Mouse (Mus musculus) kidney, postnatal 25 days (tissue): ENCODE measurements around the gene Scn8a.
A peak's percentile ranks its signal among the peaks of the same experiment; 100 is the strongest.

Experiments used
- DNase-seq, 2 experiments: peaks; one replicate each; pipeline ENCODE4 v3.0.0; 2021; ENCODE audit warnings: mixed read lengths in 2 of 2

Scn8a gene

GRCm38 (mm10) chr15:100881385-100881784 is 11.7 kb downstream of the Scn8a start:
- DNase-seq = no peak

- DNase-seq = no peak
These were observed 14.8 kb downstream of the Scn8a start for GRCm38 (mm10) chr15:100884481-100884880.

GRCm38 (mm10) chr15:100891962-100892361 is 22.3 kb downstream of the Scn8a start:
- DNase-seq = no peak

GRCm38 (mm10) chr15:100896502-100896901 is 26.8 kb downstream of the Scn8a start:
- no peak for DNase-seq

GRCm38 (mm10) chr15:100903811-100904210 is 34.2 kb downstream of the Scn8a start:
- no peak for DNase-seq

GRCm38 (mm10) chr15:100905006-100905405 is 35.3 kb downstream of the Scn8a start:
- DNase-seq = no peak

GRCm38 (mm10) chr15:100905751-100906150 is 36.1 kb downstream of the Scn8a start:
- no peak for DNase-seq

- no peak for DNase-seq
These were observed 39.2 kb downstream of the Scn8a start for GRCm38 (mm10) chr15:100908817-100909216.

- no peak for DNase-seq
These were observed 40.1 kb downstream of the Scn8a start for GRCm38 (mm10) chr15:100909734-100910163.

GRCm38 (mm10) chr15:100910381-100910841 is 40.8 kb downstream of the Scn8a start:
- DNase-seq = no peak

GRCm38 (mm10) chr15:100912676-100913266 is 43.1 kb downstream of the Scn8a start:
- no peak for DNase-seq

GRCm38 (mm10) chr15:100914734-100915242 is 45.1 kb downstream of the Scn8a start:
- DNase-seq = peak; percentile 27 to 56

- no peak for DNase-seq
These were observed 48.4 kb downstream of the Scn8a start for GRCm38 (mm10) chr15:100918046-100918445.

GRCm38 (mm10) chr15:100922210-100922609 is 52.6 kb downstream of the Scn8a start:
- DNase-seq = no peak

- peak in 1 of 2 experiments; percentile 11 for DNase-seq
These were observed 53.8 kb downstream of the Scn8a start for GRCm38 (mm10) chr15:100923476-100923875.

GRCm38 (mm10) chr15:100924941-100925340 is 55.3 kb downstream of the Scn8a start:
- DNase-seq = no peak

- no peak for DNase-seq
These were observed 60.8 kb downstream of the Scn8a start for GRCm38 (mm10) chr15:100930477-100930876.

GRCm38 (mm10) chr15:100936176-100936575 is 66.5 kb downstream of the Scn8a start:
- DNase-seq = peak in 1 of 2 experiments; percentile 3

- no peak for DNase-seq
These were observed 78.7 kb downstream of the Scn8a start for GRCm38 (mm10) chr15:100948383-100948782.

GRCm38 (mm10) chr15:100949169-100949568 is 79.5 kb downstream of the Scn8a start:
- DNase-seq = no peak

GRCm38 (mm10) chr15:100951491-100951890 is 81.8 kb downstream of the Scn8a start:
- DNase-seq = no peak

- DNase-seq = no peak
These were observed 82.6 kb downstream of the Scn8a start for GRCm38 (mm10) chr15:100952292-100952691.

- no peak for DNase-seq
These were observed 83.2 kb downstream of the Scn8a start for GRCm38 (mm10) chr15:100952854-100953253.

GRCm38 (mm10) chr15:100953955-100954354 is 84.3 kb downstream of the Scn8a start:
- no peak for DNase-seq

GRCm38 (mm10) chr15:100954751-100955150 is 85.1 kb downstream of the Scn8a start:
- DNase-seq = no peak
